Mouse (Mus musculus): Measurements from ENCODE around the gene Elmsan1.

Elmsan1 gene

GRCm38 (mm10) chr12:84100604-84101492 lies 117.8 kb downstream of the Elmsan1 start, which contains the start of gene Acot6:
TSS of gene Acot6 (plus strand) at chr12:84100654.
- DNase-seq (ENCODE audit: low spot score in 2 of 2) = peak; percentile 40 to 46

DNA sequence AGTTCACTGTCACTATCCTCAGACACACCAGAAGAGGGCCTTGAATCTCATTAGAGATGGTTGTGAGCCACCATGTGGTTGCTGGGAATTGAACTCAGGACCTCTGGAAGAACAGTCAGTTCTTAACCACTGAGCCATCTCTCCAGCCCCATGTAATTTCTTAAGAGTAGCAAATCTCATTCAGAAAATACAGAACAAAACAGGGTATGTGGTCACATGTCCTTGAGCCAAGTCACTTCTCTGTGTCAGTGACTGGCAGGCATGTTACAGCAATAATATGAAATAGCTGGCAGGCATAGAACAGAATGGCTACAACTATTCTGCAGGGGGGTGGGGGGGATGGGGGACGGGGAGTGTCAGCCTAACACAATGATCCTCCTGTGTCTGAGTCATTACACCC lies 118.6 kb downstream of the Elmsan1 start:
- DNase-seq (ENCODE audit: low spot score in 2 of 2) = no peak

GRCm38 (mm10) chr12:84099605-84100004 lies 119.1 kb downstream of the Elmsan1 start:
- DNase-seq (ENCODE audit: low spot score in 2 of 2) = no peak

Data from frontal cortex, postnatal 36 days (tissue).